Mouse (Mus musculus) liver, embryonic 14.5 days (tissue): Measurements from ENCODE around the gene Nkain4.

Experiments used
- CTCF ChIP-seq: IDR thresholded peaks from 2 replicates; pipeline ENCODE4 v1.5.1; 2016; ENCODE audit warnings: antibody characterized with exemption, low read depth, control low read depth
- EP300 ChIP-seq: IDR thresholded peaks from 2 replicates; pipeline ENCODE4 v1.6.1; 2016; ENCODE audit warnings: antibody characterized with exemption, low read depth

DNA sequence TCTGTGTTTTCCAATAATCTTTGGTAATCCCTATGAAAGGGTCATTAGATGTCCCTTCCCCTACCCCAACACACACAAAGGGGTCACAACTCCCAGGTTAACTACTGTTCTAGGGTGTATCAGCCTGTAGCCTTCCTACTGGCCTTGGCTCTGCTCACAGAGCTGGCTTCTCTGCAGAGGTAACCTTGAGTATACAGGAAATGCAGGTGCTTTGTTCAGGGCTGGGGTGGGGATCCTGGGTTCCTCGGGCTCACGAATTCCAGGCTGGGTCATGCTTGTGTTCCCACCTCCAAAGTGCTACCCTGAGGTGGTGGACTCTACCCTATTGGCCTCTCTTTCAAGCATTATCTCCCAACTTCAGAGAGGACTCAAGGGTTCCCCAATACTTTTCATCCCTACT lies 31.1 kb upstream of the Nkain4 start:
- TF ChIP-seq EP300 (no peak), CTCF (no peak)
